Mouse (Mus musculus) embryonic fibroblast, embryonic 13.5 days (primary cell): Measurements from ENCODE around the gene Tnik. TPM values are rescaled to one million over a fixed set of nuclear protein-coding genes. Genes with fewer than 3 reads are reported as not detected.

ENCODE experiments used
- H3K27ac ChIP-seq: 2 replicates; pipeline ENCODE4 v1.5.1; 2012; ENCODE audit warnings: low read length, control low read depth, inconsistent platforms; ENCODE audit not compliant: insufficient read depth
- H3K4me1 ChIP-seq: 2 replicates; pipeline ENCODE4 v1.6.1; 2011; ENCODE audit warnings: low read length; ENCODE audit not compliant: control insufficient read depth, insufficient read depth
- H3K4me3 ChIP-seq: 2 replicates; pipeline ENCODE4 v1.5.1; 2011; ENCODE audit warnings: mild to moderate bottlenecking, control low read depth, low read length; ENCODE audit not compliant: insufficient read depth
- CTCF ChIP-seq: IDR thresholded peaks from 2 replicates; pipeline ENCODE4 v1.5.1; 2011; ENCODE audit warnings: mild to moderate bottlenecking, control low read depth, low read length, moderate library complexity, borderline replicate concordance; ENCODE audit not compliant: insufficient read depth
- POLR2A ChIP-seq: IDR thresholded peaks from 2 replicates; pipeline ENCODE4 v1.6.1; 2011; ENCODE audit warnings: low read depth, mild to moderate bottlenecking, control low read depth, low read length, moderate library complexity
- polyA plus RNA-seq: library from polyadenylated mRNA; stranded (reverse); fragments of >200 nt; gene quantifications from 2 replicates; pipeline ENCODE4 v1.2.4, GENCODE M21; 2011; ENCODE audit warnings: low read depth; ENCODE audit not compliant: missing spikeins, insufficient read length

Gene Tnik
- polyA plus RNA-seq, 1 experiment: 17.6 TPM

GRCm38 (mm10) chr3:28680851-28681250 is 417.8 kb downstream of the Tnik start:
- Histone ChIP-seq H3K27ac (no peak overlapping the region), H3K4me3 (no peak overlapping the region), H3K4me1 (no peaks in the 10 kb centered on the region)
- TF ChIP-seq POLR2A: no peak
- no peak for TF ChIP-seq CTCF

- Histone ChIP-seq H3K27ac (no peak overlapping the region), H3K4me1 (no peaks in the 10 kb centered on the region), H3K4me3 (no peak overlapping the region)
- TF ChIP-seq CTCF: no peak
- TF ChIP-seq POLR2A: no peak
Observed at GRCm38 (mm10) chr3:28681866-28682265, 418.9 kb downstream of the Tnik start.

- Histone ChIP-seq H3K4me1 (no peaks in the 10 kb centered on the region), H3K27ac (no peak overlapping the region), H3K4me3 (no peak overlapping the region)
- TF ChIP-seq POLR2A (no peak), CTCF (no peak)
Observed at GRCm38 (mm10) chr3:28682411-28682810, 419.4 kb downstream of the Tnik start.

GRCm38 (mm10) chr3:28685510-28685909 is 422.5 kb downstream of the Tnik start:
- TF ChIP-seq POLR2A (no peak), CTCF (no peak)
- Histone ChIP-seq H3K4me3 (no peak overlapping the region), H3K4me1 (no peaks in the 10 kb centered on the region), H3K27ac (no peak overlapping the region)

GRCm38 (mm10) chr3:28694811-28695210 is 431.8 kb downstream of the Tnik start:
- Histone ChIP-seq H3K4me3 (no peak overlapping the region), H3K27ac (no peak overlapping the region), H3K4me1 (no peaks in the 10 kb centered on the region)
- TF ChIP-seq CTCF (no peak), POLR2A (no peak)

- Histone ChIP-seq H3K4me3 (no peak overlapping the region), H3K4me1 (no peaks in the 10 kb centered on the region), H3K27ac (no peak overlapping the region)
- TF ChIP-seq POLR2A (no peak), CTCF (no peak)
Observed at GRCm38 (mm10) chr3:28695608-28696007, 432.6 kb downstream of the Tnik start.

- Histone ChIP-seq H3K4me3 (no peak overlapping the region), H3K4me1 (no peaks in the 10 kb centered on the region), H3K27ac (no peak overlapping the region)
- TF ChIP-seq CTCF (no peak), POLR2A (no peak)
Observed at GRCm38 (mm10) chr3:28696162-28696561, 433.1 kb downstream of the Tnik start.

- no peaks in the 10 kb centered on the region for H3K4me1 ChIP-seq
- TF ChIP-seq CTCF (no peak), POLR2A (no peak)
- no peak within 1 kb of the TSS for H3K4me3 ChIP-seq
Observed at GRCm38 (mm10) chr3:28697797-28698196, 434.8 kb downstream of the Tnik start, which contains the start of gene Slc2a2. Gene Slc2a2, plus strand, starts transcription at chr3:28697903.

GRCm38 (mm10) chr3:28699601-28700000 is 436.6 kb downstream of the Tnik start:
- no peak overlapping the region for H3K4me3 ChIP-seq
- H3K4me1 ChIP-seq: no peaks in the 10 kb centered on the region
- no peak for TF ChIP-seq CTCF
- TF ChIP-seq POLR2A: no peak
- no peak overlapping the region for H3K27ac ChIP-seq

More at GRCm38 (mm10) chr3:28697797-28698196, 434.8 kb downstream of the Tnik start, which contains the start of gene Slc2a2:
- H3K27ac ChIP-seq: no peak within 1 kb of the TSS

GRCm38 (mm10) chr3:28705522-28706137 is 442.6 kb downstream of the Tnik start:
- Histone ChIP-seq H3K4me3 (no peak overlapping the region), H3K4me1 (no peaks in the 10 kb centered on the region), H3K27ac (no peak overlapping the region)
- TF ChIP-seq CTCF (no peak), POLR2A (no peak)
